Mouse (Mus musculus): ENCODE measurements at regions not wholly inside any gene's neighbourhood (a gene's known extent, or its start where the extent isn't known, plus 50 kb on each side); places are given as distances from the start of the nearest gene placed in this dataset.

- no peak for DNase-seq
Observed at GRCm38 (mm10) chr16:73835715-73836440, 575.7 kb downstream of the Robo2 start.

- DNase-seq: no peak
Observed at GRCm38 (mm10) chr16:73821387-73822338, 590.0 kb downstream of the Robo2 start.

- no peak for DNase-seq
Observed at GRCm38 (mm10) chr16:73804572-73804971, 607.1 kb downstream of the Robo2 start.

- no peak for DNase-seq
Observed at GRCm38 (mm10) chr16:73796528-73797171, 615.0 kb downstream of the Robo2 start.

- no peak for DNase-seq
Observed at GRCm38 (mm10) chr16:73785074-73785438, 626.6 kb downstream of the Robo2 start.

- DNase-seq: no peak
Observed at GRCm38 (mm10) chr16:73784296-73785073, 627.1 kb downstream of the Robo2 start.

- DNase-seq: no peak
Observed at GRCm38 (mm10) chr16:73772454-73772853, 639.2 kb downstream of the Robo2 start.

- no peak for DNase-seq
Observed at GRCm38 (mm10) chr16:73770440-73770856, 641.2 kb downstream of the Robo2 start.

- DNase-seq: no peak
Observed at GRCm38 (mm10) chr16:73769729-73770128, 641.9 kb downstream of the Robo2 start.

GRCm38 (mm10) chr16:73768706-73769105 is 642.9 kb downstream of the Robo2 start:
- DNase-seq: no peak

GRCm38 (mm10) chr16:73765184-73765583 is 646.4 kb downstream of the Robo2 start:
- no peak for DNase-seq

- DNase-seq: no peak
Observed at GRCm38 (mm10) chr16:73760921-73761320, 650.7 kb downstream of the Robo2 start.

GRCm38 (mm10) chr16:73758872-73759271 is 652.8 kb downstream of the Robo2 start:
- no peak for DNase-seq

- DNase-seq: peak; percentile 9
Observed at GRCm38 (mm10) chr16:73754302-73754701, 657.3 kb downstream of the Robo2 start.

- DNase-seq: no peak
Observed at GRCm38 (mm10) chr16:73728297-73728696, 683.3 kb downstream of the Robo2 start.

GRCm38 (mm10) chr16:73719691-73720090 is 691.9 kb downstream of the Robo2 start:
- no peak for DNase-seq

GRCm38 (mm10) chr16:73716301-73716700 is 695.3 kb downstream of the Robo2 start:
- no peak for DNase-seq

GRCm38 (mm10) chr16:73707051-73707450 is 704.6 kb downstream of the Robo2 start:
- DNase-seq: no peak

GRCm38 (mm10) chr16:73689274-73689673 is 722.4 kb downstream of the Robo2 start:
- DNase-seq: no peak

- no peak for DNase-seq
Observed at GRCm38 (mm10) chr16:73679804-73680203, 731.8 kb downstream of the Robo2 start.

- DNase-seq: peak; percentile 4
Observed at GRCm38 (mm10) chr16:73670516-73670915, 741.1 kb downstream of the Robo2 start.
